Mouse (Mus musculus): ENCODE measurements around the gene Rdh8. TPM values are rescaled to one million over a fixed set of nuclear protein-coding genes. Genes with fewer than 3 reads are reported as not detected.

The Rdh8 gene
- polyA plus RNA-seq, 1 experiment from 2014 or later: not detected

- ATAC-seq: no peak
- H3K4me1 ChIP-seq: peaks cover 4% of the 10 kb centered on the region; the same call in 1 of the 2 replicates
- no peak overlapping the region for H3K4me2 ChIP-seq
- no peak overlapping the region for H3K9ac ChIP-seq
- peaks cover 31% of the 10 kb centered on the region for H3K27me3 ChIP-seq
- no peak overlapping the region for H3K27ac ChIP-seq
- WGBS: 83% methylated on average over 12 of the region's 12 CpGs
- no peak overlapping the region for H3K4me3 ChIP-seq
- no peaks in the 10 kb centered on the region for H3K9me3 ChIP-seq (replicated peaks)
- H3K36me3 ChIP-seq (ENCODE audit: poor library complexity, severe bottlenecking): no peaks in the 10 kb centered on the region
Observed at GRCm38 (mm10) chr9:20873521-20873920, 55.2 kb downstream of the Rdh8 start.

GRCm38 (mm10) chr9:20875021-20875790 lies 56.9 kb downstream of the Rdh8 start:
- no peak for ATAC-seq
- Histone ChIP-seq H3K27me3 (peaks cover 15% of the 10 kb centered on the region), H3K9me3 (replicated peaks) (no peaks in the 10 kb centered on the region), H3K36me3 (ENCODE audit: poor library complexity, severe bottlenecking) (no peaks in the 10 kb centered on the region), H3K9ac (no peak overlapping the region; the same call in 1 of the 2 replicates), H3K4me3 (no peak overlapping the region), H3K4me2 (no peak overlapping the region), H3K4me1 (peaks cover 4% of the 10 kb centered on the region; the same call in 1 of the 2 replicates), H3K27ac (no peak overlapping the region)
- 68% methylated on average over 23 of the region's 23 CpGs for WGBS

Other genes starting within 250 kb of the Rdh8 start
- gene Zfp846, start 237.2 kb upstream of the Rdh8 start, polyA plus RNA-seq (2015; fragmentation: Nextera tagmentation; extraction: Ambion mirVana): 37.0 and 37.1 TPM in 2 replicates
- 533 and 604 TPM in 2 replicates for gene Ubl5, start 175.6 kb upstream of the Rdh8 start, polyA plus RNA-seq (2015; fragmentation: Nextera tagmentation; extraction: Ambion mirVana)
- 15.0 and 15.4 TPM in 2 replicates for gene Fbxl12, start 173.7 kb upstream of the Rdh8 start, polyA plus RNA-seq (2015; fragmentation: Nextera tagmentation; extraction: Ambion mirVana)
- gene Pin1, start 166.4 kb upstream of the Rdh8 start, polyA plus RNA-seq (2015; fragmentation: Nextera tagmentation; extraction: Ambion mirVana): 64.8 and 68.3 TPM in 2 replicates
- gene Olfm2, start 72.2 kb upstream of the Rdh8 start, polyA plus RNA-seq (2015; fragmentation: Nextera tagmentation; extraction: Ambion mirVana): 52.6 and 68.1 TPM in 2 replicates
- 0.11 and 0.15 TPM in 2 replicates for gene Col5a3, start 3.4 kb upstream of the Rdh8 start, polyA plus RNA-seq (2015; fragmentation: Nextera tagmentation; extraction: Ambion mirVana)
- gene A230050P20Rik, start 50.1 kb downstream of the Rdh8 start, polyA plus RNA-seq (2015; fragmentation: Nextera tagmentation; extraction: Ambion mirVana): 1.1 and 1.2 TPM in 2 replicates
- 8.5 and 11.1 TPM in 2 replicates for gene Angptl6, start 61.2 kb downstream of the Rdh8 start, polyA plus RNA-seq (2015; fragmentation: Nextera tagmentation; extraction: Ambion mirVana)
- 57.7 and 65.2 TPM in 2 replicates for gene Ppan, start 69.7 kb downstream of the Rdh8 start, polyA plus RNA-seq (2015; fragmentation: Nextera tagmentation; extraction: Ambion mirVana)
- 327 and 332 TPM in 2 replicates for gene Eif3g, start 80.1 kb downstream of the Rdh8 start, polyA plus RNA-seq (2015; fragmentation: Nextera tagmentation; extraction: Ambion mirVana)
- gene Dnmt1, start 141.4 kb downstream of the Rdh8 start, polyA plus RNA-seq (2015; fragmentation: Nextera tagmentation; extraction: Ambion mirVana): 92.4 and 103 TPM in 2 replicates
- gene S1pr2, start 158.3 kb downstream of the Rdh8 start, polyA plus RNA-seq (2015; fragmentation: Nextera tagmentation; extraction: Ambion mirVana): 6.8 and 10.3 TPM in 2 replicates
- 115 and 124 TPM in 2 replicates for gene Mrpl4, start 184.2 kb downstream of the Rdh8 start, polyA plus RNA-seq (2015; fragmentation: Nextera tagmentation; extraction: Ambion mirVana)
- 2.4 and 2.8 TPM in 2 replicates for gene Icam1, start 197.5 kb downstream of the Rdh8 start, polyA plus RNA-seq (2015; fragmentation: Nextera tagmentation; extraction: Ambion mirVana)
- gene Icam4, start 210.9 kb downstream of the Rdh8 start, polyA plus RNA-seq (2015; fragmentation: Nextera tagmentation; extraction: Ambion mirVana): 0.17 and 0.37 TPM in 2 replicates
- gene Icam5, start 213.6 kb downstream of the Rdh8 start, polyA plus RNA-seq (2015; fragmentation: Nextera tagmentation; extraction: Ambion mirVana): 0.19 and 0.45 TPM in 2 replicates
- gene Zglp1, start 248.6 kb downstream of the Rdh8 start, polyA plus RNA-seq (2015; fragmentation: Nextera tagmentation; extraction: Ambion mirVana): 0.81 and 2.2 TPM in 2 replicates

All from forebrain, embryonic 13.5 days (tissue).